Mouse (Mus musculus) cortical plate, adult 2 months (tissue): ENCODE data around the gene Arpc2.

ENCODE experiments used
- CTCF ChIP-seq: fragments of 200-500 bp; IDR thresholded peaks from 2 replicates; pipeline ENCODE4 v1.5.1; 2011; ENCODE audit warnings: mild to moderate bottlenecking, control low read depth, low read length; ENCODE audit not compliant: insufficient read depth; ENCODE audit errors: extremely low read depth
- POLR2A ChIP-seq: fragments of 200-500 bp; IDR thresholded peaks from 2 replicates; pipeline ENCODE4 v1.6.1; 2011; ENCODE audit warnings: mild to moderate bottlenecking, low read length, control low read depth; ENCODE audit not compliant: insufficient read depth; ENCODE audit errors: extremely low read depth

DNA sequence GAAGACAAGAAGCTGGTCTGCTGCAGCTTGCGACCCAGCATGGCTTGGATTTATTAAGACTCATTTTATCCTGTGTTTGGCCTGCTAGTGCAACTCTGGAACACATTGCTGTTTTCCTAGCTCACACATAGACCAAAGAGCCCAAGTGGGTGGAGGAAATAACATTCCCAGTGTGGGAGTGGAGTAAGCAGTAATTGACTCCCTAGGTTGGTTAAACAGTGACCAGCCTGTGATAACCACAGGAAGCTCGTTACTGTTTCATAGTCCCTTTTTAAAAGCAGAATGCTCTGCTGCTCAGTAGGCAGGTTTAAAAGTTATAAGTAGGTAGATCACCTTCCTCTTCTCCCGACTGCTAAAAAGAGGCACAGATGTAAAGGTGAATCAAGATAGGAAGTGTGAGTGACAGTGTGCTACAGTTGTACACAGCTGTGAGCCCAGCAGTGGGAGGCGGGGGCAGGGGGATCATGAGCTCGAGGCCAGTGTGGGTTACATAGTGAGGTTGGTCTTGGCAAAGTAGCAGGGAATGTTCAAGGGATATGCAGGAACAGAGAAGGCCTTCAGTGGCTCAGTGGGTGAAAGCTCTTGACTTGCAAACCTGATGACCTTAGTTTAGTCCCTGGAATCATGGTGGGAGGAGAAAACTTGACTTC, 13.6 kb downstream of the Arpc2 start:
- TF ChIP-seq POLR2A, result no peak
- TF ChIP-seq CTCF, result no peak
